26 mouse cellular contexts compared by ENCODE assay signal in the genomic region with DNA sequence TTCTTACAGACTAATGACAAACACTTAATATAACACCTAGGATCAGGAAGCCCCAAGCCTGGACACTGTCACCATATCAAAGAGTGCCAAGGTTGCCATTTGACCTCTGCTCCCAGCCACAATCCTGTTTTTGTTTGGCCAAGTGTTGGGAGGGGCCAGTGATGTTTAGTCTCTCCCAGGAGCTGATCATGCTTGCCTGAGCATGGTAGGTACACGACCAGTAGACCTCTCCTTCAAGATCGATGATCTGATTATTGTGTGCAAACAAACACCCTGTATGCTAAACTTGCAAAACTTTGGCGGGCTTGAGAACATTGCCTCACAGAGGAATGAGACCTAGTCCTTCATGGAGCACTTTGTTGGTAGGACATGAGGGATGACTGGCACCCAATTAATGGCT. TPM values are rescaled to one million over a fixed set of nuclear protein-coding genes. Genes with fewer than 3 reads are reported as not detected.
"Had no signal": no experiment of that assay in that cellular context is flagged by ENCODE, and none has a peak within 500 bp of the region (broad histone marks: within the 10 kb centered on the region; RNA-seq: fewer than 3 reads in every experiment).

No protein-coding gene starts in this region.

- H3K9ac ChIP-seq: lung, embryonic 14.5 days; midbrain, embryonic 12.5 days; neural tube, embryonic 13.5 days; neural tube, embryonic 15.5 days had no signal

- H3K4me1 ChIP-seq: midbrain, embryonic 10.5 days; midbrain, embryonic 12.5 days; neural tube, embryonic 13.5 days; neural tube, embryonic 15.5 days had no signal

- DNase-seq: lung, embryonic 14.5 days; lung, postnatal 10 days; lung, postnatal 4 days; midbrain, embryonic 14.5 days; retina, postnatal 1 day; right cerebral cortex, adult 18-20 months; right cerebral cortex, postnatal 25 days; right cerebral cortex, postnatal 4 days; spleen, adult 18-20 months; thymus, adult 18-20 months; thymus, postnatal 14 days; thymus, postnatal 36 days had no signal

- H3K9me3 ChIP-seq: midbrain, embryonic 10.5 days; neural tube, embryonic 13.5 days had no signal

- ATAC-seq: midbrain, embryonic 16.5 days had no signal

- H3K4me2 ChIP-seq: lung, embryonic 14.5 days; midbrain, embryonic 12.5 days; neural tube, embryonic 13.5 days; neural tube, embryonic 15.5 days had no signal

- H3K27ac ChIP-seq: midbrain, embryonic 10.5 days; midbrain, embryonic 12.5 days; neural tube, embryonic 13.5 days; neural tube, embryonic 15.5 days had no signal

- H3K36me3 ChIP-seq: midbrain, embryonic 10.5 days; midbrain, embryonic 12.5 days; neural tube, embryonic 13.5 days; neural tube, embryonic 15.5 days had no signal

- H3K4me3 ChIP-seq: midbrain, embryonic 10.5 days; midbrain, embryonic 12.5 days; myocyte; neural tube, embryonic 13.5 days; neural tube, embryonic 15.5 days had no signal

- H3K27me3 ChIP-seq: midbrain, embryonic 12.5 days; neural tube, embryonic 13.5 days; neural tube, embryonic 15.5 days had no signal

RNA-seq across cellular contexts. Expression of a gene that starts 9.8 kb away (rescaled TPM):
- total RNA-seq: megakaryocyte, adult 5-6 weeks; megakaryocyte-erythroid progenitor cell, adult 5-6 weeks had no signal
- polyA plus RNA-seq: lung, embryonic 14.5 days; lung, embryonic 16.5 days; midbrain, embryonic 10.5 days; midbrain, embryonic 12.5 days; midbrain, embryonic 14.5 days; midbrain, embryonic 16.5 days; myocyte; neural tube, embryonic 11.5 days; neural tube, embryonic 13.5 days; neural tube, embryonic 15.5 days; small intestine, adult 2 months; stomach, embryonic 14.5 days; thymus, postnatal 0 days had no signal

RNA-seq across cellular contexts. Expression of a gene that starts 16.5 kb away (rescaled TPM):
- total RNA-seq: megakaryocyte, adult 5-6 weeks; megakaryocyte-erythroid progenitor cell, adult 5-6 weeks had no signal
- polyA plus RNA-seq: lung, embryonic 14.5 days; midbrain, embryonic 10.5 days; midbrain, embryonic 12.5 days; midbrain, embryonic 14.5 days; midbrain, embryonic 16.5 days; myocyte; neural tube, embryonic 11.5 days; neural tube, embryonic 13.5 days; neural tube, embryonic 15.5 days; stomach, embryonic 14.5 days; thymus, postnatal 0 days had no signal

RNA-seq across cellular contexts. Expression of a gene that starts 29.6 kb away (rescaled TPM):
- total RNA-seq: megakaryocyte, adult 5-6 weeks; megakaryocyte-erythroid progenitor cell, adult 5-6 weeks had no signal
- polyA plus RNA-seq: lung, embryonic 14.5 days; lung, embryonic 16.5 days; midbrain, embryonic 10.5 days; midbrain, embryonic 12.5 days; midbrain, embryonic 14.5 days; midbrain, embryonic 16.5 days; myocyte; neural tube, embryonic 11.5 days; neural tube, embryonic 13.5 days; neural tube, embryonic 15.5 days; small intestine, adult 2 months; stomach, embryonic 14.5 days; stomach, embryonic 16.5 days; thymus, postnatal 0 days had no signal

RNA-seq across cellular contexts. Expression of a gene that starts 43.4 kb away (rescaled TPM):
- total RNA-seq: megakaryocyte-erythroid progenitor cell, adult 5-6 weeks had no signal
